Mouse (Mus musculus) liver, embryonic 12.5 days (tissue): ENCODE results near the gene Zfp598. TPM values are rescaled to one million over a fixed set of nuclear protein-coding genes. Genes with fewer than 3 reads are reported as not detected.

ENCODE experiments used
- ATAC-seq: fragments of 200-750 bp; cut with Nextera tagmentation; 2 replicates; pipeline ENCODE4 v1.8.0; 2017; ENCODE audit warnings: moderate number of reproducible peaks, mild to moderate bottlenecking, moderate library complexity
- H3K27ac ChIP-seq: fragments of 300-500 bp; sonication (generic); 2 replicates; pipeline ENCODE4 v1.5.1; 2016; ENCODE audit warnings: mild to moderate bottlenecking
- H3K27me3 ChIP-seq: fragments of 300-500 bp; sonication (generic); replicated peaks from 2 replicates; pipeline ENCODE4 v1.6.1; 2016; ENCODE audit warnings: mild to moderate bottlenecking, moderate library complexity
- H3K36me3 ChIP-seq: fragments of 300-500 bp; sonication (generic); 2 replicates; pipeline ENCODE4 v1.6.1; 2016; ENCODE audit warnings: mild to moderate bottlenecking, moderate library complexity
- H3K4me1 ChIP-seq: fragments of 300-500 bp; sonication (generic); 2 replicates; pipeline ENCODE4 v1.6.1; 2016
- H3K4me2 ChIP-seq: fragments of 300-500 bp; sonication (generic); 2 replicates; pipeline ENCODE4 v1.6.1; 2016; ENCODE audit warnings: mild to moderate bottlenecking, moderate library complexity
- H3K4me3 ChIP-seq: fragments of 300-500 bp; sonication (generic); 2 replicates; pipeline ENCODE4 v1.5.1; 2016; ENCODE audit warnings: mild to moderate bottlenecking, moderate library complexity
- H3K9ac ChIP-seq: fragments of 300-500 bp; sonication (generic); 2 replicates; pipeline ENCODE4 v1.6.1; 2016; ENCODE audit warnings: mild to moderate bottlenecking, moderate library complexity
- H3K9me3 ChIP-seq: fragments of 300-500 bp; sonication (generic); replicated peaks from 2 replicates; pipeline ENCODE4 v1.6.1; 2016; ENCODE audit warnings: mild to moderate bottlenecking, moderate library complexity
- WGBS: fragments of 180-500 bp; shearing (Covaris S2); methylation state at CpG from one replicate; pipeline ENCODE4 v1.1.7; 2016; ENCODE audit not compliant: insufficient replicate concordance; 5-methylcytosine and 5-hydroxymethylcytosine counted together
- polyA plus RNA-seq: library from polyadenylated mRNA; unstranded; fragments of >200 nt; fragmentation: Nextera tagmentation; extraction: Ambion mirVana; gene quantifications from 2 replicates; pipeline ENCODE4 v1.2.1, GENCODE M21; 2016

Gene Zfp598
- polyA plus RNA-seq, result 19.7 and 20.4 TPM in 2 replicates

GRCm38 (mm10) chr17:24669545-24670245 lies at the start of gene Zfp598:
Gene Zfp598, plus strand, starts transcription at chr17:24669687.
- peaks cover 15% of the 10 kb centered on the region for H3K36me3 ChIP-seq
- WGBS, result under 1% methylated on average over 63 of the region's 80 CpGs
- peak; percentile 99 for ATAC-seq
- peak within 1 kb of the TSS; percentile 90 for H3K27ac ChIP-seq
- H3K4me2 ChIP-seq, result peak within 1 kb of the TSS; percentile 90
- H3K27me3 ChIP-seq, result no peaks in the 10 kb centered on the region
- peak within 1 kb of the TSS; percentile 88 for H3K4me3 ChIP-seq
- H3K9ac ChIP-seq, result peak within 1 kb of the TSS; percentile 95
- H3K4me1 ChIP-seq, result peaks cover 55% of the 10 kb centered on the region
- no peaks in the 10 kb centered on the region for H3K9me3 ChIP-seq

GRCm38 (mm10) chr17:24625472-24625871 lies 44.0 kb upstream of the Zfp598 start:
- 85% methylated on average over 8 of the region's 8 CpGs for WGBS
- H3K9me3 ChIP-seq, result no peaks in the 10 kb centered on the region

GRCm38 (mm10) chr17:24628646-24629045 lies 40.8 kb upstream of the Zfp598 start:
- peaks cover 70% of the 10 kb centered on the region for H3K36me3 ChIP-seq
- H3K9me3 ChIP-seq, result no peaks in the 10 kb centered on the region
- no peaks in the 10 kb centered on the region for H3K27me3 ChIP-seq
- peaks cover 24% of the 10 kb centered on the region for H3K4me1 ChIP-seq
- no peak overlapping the region for H3K9ac ChIP-seq
- H3K27ac ChIP-seq, result no peak overlapping the region
- 16% methylated on average over 5 of the region's 5 CpGs for WGBS
- no peak overlapping the region for H3K4me3 ChIP-seq
- H3K4me2 ChIP-seq, result no peak overlapping the region
- peak; percentile 43; the same call in 1 of the 2 replicates for ATAC-seq

More at GRCm38 (mm10) chr17:24625472-24625871, 44.0 kb upstream of the Zfp598 start:
- Histone ChIP-seq H3K4me3 (no peak overlapping the region), H3K4me1 (peaks cover 7% of the 10 kb centered on the region), H3K4me2 (no peak overlapping the region), H3K27me3 (no peaks in the 10 kb centered on the region), H3K9ac (no peak overlapping the region), H3K27ac (no peak overlapping the region), H3K36me3 (peaks cover 95% of the 10 kb centered on the region)
- ATAC-seq, result no peak

GRCm38 (mm10) chr17:24630072-24630471 lies 39.4 kb upstream of the Zfp598 start:
- H3K27me3 ChIP-seq, result no peaks in the 10 kb centered on the region
- no peak overlapping the region for H3K27ac ChIP-seq
- H3K9ac ChIP-seq, result no peak overlapping the region
- peaks cover 56% of the 10 kb centered on the region for H3K36me3 ChIP-seq
- no peaks in the 10 kb centered on the region for H3K9me3 ChIP-seq
- no peak overlapping the region for H3K4me2 ChIP-seq
- ATAC-seq, result no peak
- WGBS, result 82% methylated on average over 14 of the region's 14 CpGs
- H3K4me3 ChIP-seq, result no peak overlapping the region
- peaks cover 27% of the 10 kb centered on the region for H3K4me1 ChIP-seq

DNA sequence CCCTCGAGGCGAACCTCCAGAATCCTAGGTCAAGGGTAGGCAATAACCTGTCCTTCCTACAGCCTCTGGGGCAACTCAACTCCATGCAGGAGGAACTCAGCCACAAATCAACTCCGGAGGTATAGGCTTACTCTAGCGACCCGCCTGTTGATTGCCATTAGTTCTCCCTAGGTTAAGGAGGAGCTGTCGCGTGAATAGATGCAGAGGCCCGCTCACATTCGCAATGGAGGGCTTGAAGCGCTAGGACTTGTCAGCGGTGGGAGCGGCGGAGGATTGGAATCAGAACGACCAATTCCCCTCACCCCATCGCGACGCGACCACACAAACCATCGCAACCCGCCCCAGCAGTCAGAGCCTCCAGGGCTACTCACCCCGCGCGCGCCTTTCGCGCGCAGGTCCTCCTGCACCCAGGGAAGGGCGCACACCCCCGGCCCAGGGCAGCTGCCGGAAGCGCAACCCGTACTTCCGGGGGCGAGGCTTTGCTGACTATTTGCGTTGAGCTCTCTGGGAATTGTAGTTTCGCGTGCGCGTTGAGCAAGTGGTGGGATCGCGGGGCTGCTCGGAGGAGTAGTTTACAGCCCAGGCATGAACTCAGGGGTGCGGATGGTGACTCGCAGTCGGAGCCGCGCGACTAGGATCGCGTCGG lies 37.2 kb upstream of the Zfp598 start, which contains the start of the genes Tsc2 and Nthl1:
TSS of gene Tsc2 (minus strand) at position 464 of the 646 bp plus-strand sequence.
TSS of gene Nthl1 (plus strand) at position 514 of the 646 bp plus-strand sequence.
- 1% methylated on average over 51 of the region's 51 CpGs for WGBS
- Histone ChIP-seq H3K27ac (peak within 1 kb of the TSS; percentile 76), H3K9ac (peak within 1 kb of the TSS; percentile 79), H3K4me2 (peak within 1 kb of the TSS; percentile 87), H3K4me3 (peak within 1 kb of the TSS; percentile 78), H3K36me3 (peaks cover 35% of the 10 kb centered on the region), H3K27me3 (no peaks in the 10 kb centered on the region), H3K4me1 (peaks cover 40% of the 10 kb centered on the region), H3K9me3 (no peaks in the 10 kb centered on the region)
- ATAC-seq, result peak; percentile 78

GRCm38 (mm10) chr17:24632813-24633449 lies 36.6 kb upstream of the Zfp598 start:
- 14% methylated on average over 22 of the region's 22 CpGs for WGBS
- ATAC-seq, result peak; percentile 12; the same call in 1 of the 2 replicates
- peak overlapping the region; percentile 78 for H3K4me3 ChIP-seq
- peak overlapping the region; percentile 76 for H3K27ac ChIP-seq
- peaks cover 29% of the 10 kb centered on the region for H3K36me3 ChIP-seq
- peak overlapping the region; percentile 87 for H3K4me2 ChIP-seq
- H3K9ac ChIP-seq, result peak overlapping the region; percentile 79
- no peaks in the 10 kb centered on the region for H3K27me3 ChIP-seq
- no peaks in the 10 kb centered on the region for H3K9me3 ChIP-seq
- H3K4me1 ChIP-seq, result peaks cover 43% of the 10 kb centered on the region

DNA sequence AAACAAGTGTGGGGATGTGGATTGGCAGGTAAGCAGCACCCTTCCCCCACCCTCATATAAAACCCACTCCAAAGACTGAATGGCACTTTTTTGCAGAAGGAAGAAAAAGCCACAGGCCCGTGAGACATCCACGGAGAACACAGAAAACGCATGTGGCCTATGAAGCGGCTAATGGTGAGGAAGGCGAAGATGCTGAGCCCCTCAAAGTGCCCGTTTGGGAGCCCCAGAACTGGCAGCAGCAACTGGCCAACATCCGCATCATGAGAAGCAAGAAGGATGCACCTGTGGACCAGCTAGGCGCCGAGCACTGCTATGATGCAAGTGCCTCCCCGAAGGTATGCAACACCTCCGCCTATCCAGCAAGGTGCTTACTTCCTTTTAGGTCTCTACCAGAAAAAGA lies 35.7 kb upstream of the Zfp598 start:
- Histone ChIP-seq H3K9ac (no peak overlapping the region), H3K9me3 (no peaks in the 10 kb centered on the region), H3K27me3 (no peaks in the 10 kb centered on the region), H3K4me3 (no peak overlapping the region), H3K27ac (no peak overlapping the region; the same call in 1 of the 2 replicates), H3K36me3 (peaks cover 28% of the 10 kb centered on the region), H3K4me1 (peaks cover 36% of the 10 kb centered on the region), H3K4me2 (no peak overlapping the region)
- 90% methylated on average over 11 of the region's 11 CpGs for WGBS
- no peak for ATAC-seq

GRCm38 (mm10) chr17:24635024-24635423 lies 34.5 kb upstream of the Zfp598 start:
- ATAC-seq, result no peak
- Histone ChIP-seq H3K36me3 (peaks cover 19% of the 10 kb centered on the region), H3K9ac (no peak overlapping the region), H3K4me3 (no peak overlapping the region), H3K27me3 (no peaks in the 10 kb centered on the region), H3K27ac (no peak overlapping the region), H3K4me1 (peaks cover 36% of the 10 kb centered on the region), H3K4me2 (no peak overlapping the region), H3K9me3 (no peaks in the 10 kb centered on the region)
- WGBS, result 48% methylated on average over 4 of the region's 4 CpGs

DNA sequence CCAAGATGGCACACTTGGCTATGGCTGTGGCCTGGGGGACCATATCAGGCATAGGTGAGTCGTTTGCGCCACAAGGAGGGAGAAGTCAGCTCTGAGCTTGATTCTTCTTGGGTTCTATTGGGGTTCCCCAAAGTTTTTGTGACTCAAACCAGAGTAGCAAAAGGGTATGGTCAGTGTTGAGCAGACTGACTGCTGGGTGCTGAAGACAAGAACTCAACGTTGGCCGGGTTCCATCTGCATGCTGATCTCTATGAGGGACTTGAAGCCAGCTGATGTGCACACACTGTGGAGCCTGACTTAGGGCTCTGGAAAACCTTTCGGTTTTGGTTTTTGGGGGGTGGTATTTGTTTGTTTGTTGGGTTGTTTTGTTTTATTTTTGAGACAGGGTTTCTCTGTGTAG lies 33.8 kb upstream of the Zfp598 start:
- Histone ChIP-seq H3K4me3 (no peak overlapping the region), H3K27me3 (no peaks in the 10 kb centered on the region), H3K27ac (no peak overlapping the region), H3K4me2 (no peak overlapping the region), H3K9ac (no peak overlapping the region), H3K9me3 (no peaks in the 10 kb centered on the region), H3K4me1 (peaks cover 36% of the 10 kb centered on the region), H3K36me3 (peaks cover 15% of the 10 kb centered on the region)
- 87% methylated on average over 5 of the region's 5 CpGs for WGBS
- no peak for ATAC-seq

GRCm38 (mm10) chr17:24636781-24637481 lies 32.6 kb upstream of the Zfp598 start:
- peaks cover 15% of the 10 kb centered on the region; the same call in 1 of the 2 replicates for H3K36me3 ChIP-seq
- H3K4me1 ChIP-seq, result peaks cover 31% of the 10 kb centered on the region
- H3K4me3 ChIP-seq, result no peak overlapping the region
- no peak overlapping the region for H3K4me2 ChIP-seq
- no peaks in the 10 kb centered on the region for H3K27me3 ChIP-seq
- H3K27ac ChIP-seq, result no peak overlapping the region
- H3K9ac ChIP-seq, result no peak overlapping the region
- H3K9me3 ChIP-seq, result no peaks in the 10 kb centered on the region
- ATAC-seq, result no peak
- 60% methylated on average over 5 of the region's 5 CpGs for WGBS

DNA sequence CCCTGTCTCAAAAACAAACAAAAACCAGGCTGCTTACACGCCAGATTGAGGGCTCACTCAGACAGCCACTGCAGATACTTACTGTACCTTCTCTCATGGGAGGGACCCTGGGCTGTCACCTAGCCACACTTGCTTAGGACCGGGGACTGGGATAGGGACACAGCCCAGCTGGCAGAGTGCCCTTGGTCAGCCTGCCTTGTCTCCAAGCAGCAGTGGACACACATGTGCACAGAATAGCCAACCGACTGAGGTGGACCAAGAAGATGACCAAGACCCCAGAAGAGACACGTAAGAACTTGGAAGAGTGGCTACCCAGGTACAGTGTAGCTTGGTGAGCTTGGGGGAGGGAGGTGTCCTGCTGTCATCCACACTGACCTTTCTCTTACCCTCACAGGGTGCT lies 31.3 kb upstream of the Zfp598 start:
- no peaks in the 10 kb centered on the region for H3K27me3 ChIP-seq

More for the DNA sequence above, 31.3 kb upstream of the Zfp598 start:
- Histone ChIP-seq H3K9ac (no peak overlapping the region), H3K4me1 (peaks cover 23% of the 10 kb centered on the region), H3K9me3 (no peaks in the 10 kb centered on the region), H3K4me2 (no peak overlapping the region), H3K27ac (no peak overlapping the region), H3K36me3 (peaks cover 15% of the 10 kb centered on the region; the same call in 1 of the 2 replicates), H3K4me3 (no peak overlapping the region)
- no peak for ATAC-seq
- WGBS, result 82% methylated on average over 4 of the region's 4 CpGs
